In genomic region chr6:139908997-139909669, GRCm38 (mm10) we compare ENCODE assay signal across 12 mouse cellular contexts.
DNase-seq lines count a peak whose midpoint lies in the region; ATAC-seq lines count a peak whose summit lies in the region.
"Had no signal": no experiment of that assay in that cellular context is flagged by ENCODE, and none has a peak within 500 bp of the region (broad histone marks: within the 10 kb centered on the region; RNA-seq: fewer than 3 reads in every experiment).

No protein-coding gene starts in this region.

- H3K36me3 ChIP-seq in kidney, embryonic 16.5 days (ENCODE audit: insufficient read depth, low read length): no peaks in the 10 kb centered on the region
- no peaks in the 10 kb centered on the region for H3K36me3 ChIP-seq in embryonic facial prominence, embryonic 12.5 days
- no peaks in the 10 kb centered on the region for H3K36me3 ChIP-seq in lung, embryonic 16.5 days (ENCODE audit: control insufficient read depth, insufficient read depth, low read length)
- H3K36me3 ChIP-seq: midbrain, embryonic 13.5 days had no signal

- no peak overlapping the region for H3K4me3 ChIP-seq in kidney, embryonic 16.5 days (ENCODE audit: low read length)
- no peak overlapping the region for H3K4me3 ChIP-seq in embryonic facial prominence, embryonic 12.5 days
- H3K4me3 ChIP-seq in lung, embryonic 16.5 days (ENCODE audit: low read length): no peak overlapping the region
- H3K4me3 ChIP-seq: midbrain, embryonic 13.5 days had no signal

- no peak; the same call in 1 of the 2 replicates for ATAC-seq in kidney, embryonic 16.5 days (ENCODE audit: low FRiP score, low TSS enrichment)
- no peak for ATAC-seq in embryonic facial prominence, embryonic 12.5 days (ENCODE audit: insufficient number of reproducible peaks, insufficient read depth, low FRiP score, low TSS enrichment)
- ATAC-seq in lung, embryonic 16.5 days (ENCODE audit: low read depth): peak; percentile 86
- ATAC-seq: midbrain, embryonic 13.5 days had no signal

- WGBS in kidney, embryonic 16.5 days: 40% methylated on average over 12 of the region's 12 CpGs
- 27% methylated on average over 12 of the region's 12 CpGs for WGBS in embryonic facial prominence, embryonic 12.5 days
- WGBS in lung, embryonic 16.5 days: 47% methylated on average over 12 of the region's 12 CpGs

- no peaks in the 10 kb centered on the region for H3K9me3 ChIP-seq in kidney, embryonic 16.5 days (ENCODE audit: low read length)
- H3K9me3 ChIP-seq in embryonic facial prominence, embryonic 12.5 days: no peaks in the 10 kb centered on the region
- no peaks in the 10 kb centered on the region for H3K9me3 ChIP-seq in lung, embryonic 16.5 days (ENCODE audit: control insufficient read depth, low read length)
- H3K9me3 ChIP-seq: midbrain, embryonic 13.5 days had no signal

- DNase-seq in kidney, adult 11 months: no peak
- DNase-seq in gastrocnemius, postnatal 14 days: peak; percentile 61
- DNase-seq in liver: no peak
- no peak for DNase-seq in cerebellum, postnatal 14 days
- DNase-seq in testis, postnatal 14 days (ENCODE audit: low spot score): no peak
- DNase-seq: adrenal gland, postnatal 14 days; retina, postnatal 1 day; thymus, postnatal 25 days had no signal

- H3K27ac ChIP-seq in kidney, embryonic 16.5 days (ENCODE audit: low read length): 0 out of 2 replicates have a peak overlapping the region, but pooled peaks have one; percentile 4
- no peak overlapping the region for H3K27ac ChIP-seq in embryonic facial prominence, embryonic 12.5 days
- no peak overlapping the region for H3K27ac ChIP-seq in lung, embryonic 16.5 days (ENCODE audit: low read length)
- H3K27ac ChIP-seq: midbrain, embryonic 13.5 days had no signal

- H3K4me1 ChIP-seq in kidney, embryonic 16.5 days (ENCODE audit: insufficient read depth, low read length): no peaks in the 10 kb centered on the region
- H3K4me1 ChIP-seq in embryonic facial prominence, embryonic 12.5 days: 0 out of 2 replicates have a peak, but pooled peaks cover 3% of the 10 kb centered on the region
- H3K4me1 ChIP-seq in lung, embryonic 16.5 days (replicated peaks; ENCODE audit: control insufficient read depth, insufficient read depth, low read length): no peaks in the 10 kb centered on the region

- H3K4me2 ChIP-seq in kidney, embryonic 16.5 days (replicated peaks; ENCODE audit: low read depth, low read length): peak overlapping the region; percentile 7; the same call in 1 of the 2 replicates
- peak overlapping the region; percentile 16; the same call in 1 of the 2 replicates for H3K4me2 ChIP-seq in embryonic facial prominence, embryonic 12.5 days (replicated peaks)
- H3K4me2 ChIP-seq in lung, embryonic 16.5 days (ENCODE audit: low read depth, low read length): 0 out of 2 replicates have a peak overlapping the region, but pooled peaks have one; percentile 18
- H3K4me2 ChIP-seq: midbrain, embryonic 13.5 days had no signal

- no peak overlapping the region for H3K9ac ChIP-seq in kidney, embryonic 16.5 days (replicated peaks; ENCODE audit: low read length)
- H3K9ac ChIP-seq in embryonic facial prominence, embryonic 12.5 days: no peak overlapping the region
- H3K9ac ChIP-seq in lung, embryonic 16.5 days (ENCODE audit: low read length): no peak overlapping the region
- H3K9ac ChIP-seq: midbrain, embryonic 13.5 days had no signal

- intact Hi-C loops in gastrocnemius, postnatal 14 days (cut with DNase I; ENCODE audit: low total_unique reads): no loop called here

- no peaks in the 10 kb centered on the region for H3K27me3 ChIP-seq in kidney, embryonic 16.5 days (ENCODE audit: insufficient read depth, low read length)
- H3K27me3 ChIP-seq in embryonic facial prominence, embryonic 12.5 days: no peaks in the 10 kb centered on the region
- H3K27me3 ChIP-seq in lung, embryonic 16.5 days (ENCODE audit: control insufficient read depth, insufficient read depth, low read depth, low read length): no peaks in the 10 kb centered on the region
- H3K27me3 ChIP-seq: midbrain, embryonic 13.5 days had no signal
